Mouse (Mus musculus): ENCODE results near the gene Tubb5. TPM values are rescaled to one million over a fixed set of nuclear protein-coding genes. Genes with fewer than 3 reads are reported as not detected.

Tubb5 gene
- total RNA-seq, 2 experiments from 2014 or later = 417 to 433 TPM

DNA sequence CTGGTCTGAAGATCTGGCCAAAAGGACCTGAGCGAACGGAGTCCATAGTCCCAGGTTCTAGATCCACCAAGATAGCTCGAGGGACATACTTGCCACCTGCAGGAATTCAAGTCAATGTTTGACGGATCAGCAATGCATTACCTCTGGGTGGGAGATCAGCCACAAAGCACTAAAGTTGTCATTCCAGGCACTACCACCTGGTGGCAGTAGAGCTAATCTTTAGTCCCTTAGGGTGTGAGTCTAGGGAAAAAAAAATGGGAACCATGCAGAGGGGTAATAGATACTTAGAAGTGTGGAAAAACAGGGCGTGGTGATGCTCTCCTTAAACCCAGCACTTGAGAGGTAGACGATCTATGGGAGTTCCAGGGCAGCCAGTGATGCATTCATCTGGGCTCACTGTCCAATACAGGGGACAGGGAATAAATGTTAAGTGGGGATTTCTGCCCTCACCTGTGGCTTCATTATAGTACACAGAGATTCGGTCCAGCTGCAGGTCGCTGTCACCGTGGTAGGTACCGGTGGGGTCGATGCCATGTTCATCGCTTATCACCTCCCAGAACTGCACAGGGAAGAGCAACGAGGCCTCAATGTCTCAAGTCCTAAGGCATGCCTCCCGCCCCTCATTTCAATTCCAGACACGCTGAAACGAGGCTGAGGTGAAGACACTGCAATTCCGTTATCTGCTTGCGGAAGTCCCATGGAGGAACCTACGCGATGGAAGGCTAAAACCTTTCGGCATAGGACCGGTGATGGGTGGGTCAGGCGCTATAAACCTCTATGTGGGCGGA, 1.7 kb downstream of the Tubb5 start:
- DNase-seq (ENCODE audit: extremely low spot score in 1 of 2, low spot score in 2 of 2) = peak; percentile 86 to 90
- peak; percentile 89 for TF ChIP-seq CTCF (IDR thresholded peaks at IDR 0.05)
- Histone ChIP-seq H3K27ac (peak overlapping the region; percentile 89), H3K4me3 (peak overlapping the region; percentile 64)
- intact Hi-C loops (cut with DNase I) = loop anchor here (2.0 to 5.0 kb wide), 2 partner anchors 38 to 81 kb away; partner anchors contain the start of genes Mrps18b and Ppp1r10

DNA sequence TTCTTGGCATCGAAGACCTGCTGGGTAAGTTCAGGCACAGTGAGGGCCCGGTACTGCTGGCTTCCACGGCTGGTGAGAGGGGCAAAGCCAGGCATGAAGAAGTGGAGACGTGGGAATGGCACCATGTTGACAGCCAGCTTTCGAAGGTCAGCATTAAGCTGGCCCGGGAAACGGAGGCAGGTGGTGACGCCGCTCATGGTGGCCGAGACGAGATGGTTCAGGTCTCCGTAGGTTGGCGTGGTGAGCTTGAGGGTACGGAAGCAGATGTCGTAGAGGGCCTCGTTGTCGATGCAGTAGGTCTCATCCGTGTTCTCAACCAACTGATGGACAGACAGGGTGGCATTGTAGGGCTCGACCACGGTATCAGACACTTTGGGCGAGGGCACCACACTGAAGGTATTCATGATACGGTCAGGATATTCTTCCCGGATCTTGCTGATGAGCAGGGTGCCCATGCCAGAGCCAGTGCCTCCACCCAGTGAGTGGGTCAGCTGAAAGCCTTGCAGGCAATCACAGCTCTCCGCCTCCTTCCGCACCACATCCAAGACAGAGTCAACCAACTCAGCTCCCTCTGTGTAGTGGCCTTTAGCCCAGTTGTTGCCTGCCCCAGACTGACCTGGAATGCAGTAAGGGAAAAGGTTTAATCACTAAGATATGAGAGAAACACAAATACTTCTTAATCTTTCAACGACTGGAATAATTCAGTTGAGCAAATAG, 2.5 kb downstream of the Tubb5 start:
- peak in 1 of 2 experiments; percentile 36 for DNase-seq (ENCODE audit: extremely low spot score in 1 of 2, low spot score in 2 of 2)
- TF ChIP-seq CTCF (IDR thresholded peaks at IDR 0.05) = no peak
- intact Hi-C loops (cut with DNase I) = loop anchor here (2.0 to 5.0 kb wide), 2 partner anchors 39 to 82 kb away; partner anchors contain the start of genes Mrps18b and Ppp1r10
- H3K27ac ChIP-seq = peak overlapping the region; percentile 2; the same call in 1 of the 2 replicates
- no peak overlapping the region; the same call in 1 of the 2 replicates for H3K4me3 ChIP-seq

DNA sequence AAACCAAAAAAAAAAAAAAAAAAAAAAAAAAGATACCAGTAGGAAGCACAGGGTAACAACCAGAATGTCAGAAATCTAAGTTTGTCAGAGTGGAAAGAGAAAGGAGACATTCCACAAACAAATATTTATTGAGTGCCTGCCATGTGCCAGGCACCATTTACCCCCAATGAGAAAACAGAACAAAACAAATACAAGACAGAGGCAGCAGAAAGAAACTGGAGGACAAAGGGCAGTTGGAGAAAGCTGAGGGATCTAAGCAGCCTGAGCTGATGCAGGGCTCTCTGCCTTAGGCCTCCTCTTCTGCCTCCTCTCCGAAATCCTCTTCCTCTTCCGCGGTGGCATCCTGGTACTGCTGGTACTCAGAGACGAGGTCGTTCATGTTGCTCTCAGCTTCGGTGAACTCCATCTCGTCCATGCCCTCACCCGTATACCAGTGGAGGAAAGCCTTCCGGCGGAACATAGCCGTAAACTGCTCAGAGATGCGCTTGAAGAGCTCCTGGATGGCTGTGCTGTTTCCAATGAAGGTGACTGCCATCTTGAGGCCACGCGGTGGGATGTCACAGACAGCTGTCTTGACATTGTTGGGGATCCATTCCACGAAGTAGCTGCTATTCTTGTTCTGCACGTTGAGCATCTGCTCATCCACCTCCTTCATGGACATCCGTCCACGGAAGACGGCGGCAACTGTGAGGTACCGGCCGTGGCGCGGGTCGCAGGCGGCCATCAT, 3.2 kb downstream of the Tubb5 start:
- intact Hi-C loops (cut with DNase I) = loop anchor here (5.0 kb wide), 1 partner anchor 82 kb away; the partner anchor contains the start of genes Mrps18b and Ppp1r10
- peak in 1 of 2 experiments; percentile 45 for DNase-seq (ENCODE audit: extremely low spot score in 1 of 2, low spot score in 2 of 2)
- peak overlapping the region; percentile 16; the same call in 1 of the 2 replicates for H3K4me3 ChIP-seq
- H3K27ac ChIP-seq = peak overlapping the region; percentile 2; the same call in 1 of the 2 replicates
- TF ChIP-seq CTCF (IDR thresholded peaks at IDR 0.05) = peak; percentile 15

DNA sequence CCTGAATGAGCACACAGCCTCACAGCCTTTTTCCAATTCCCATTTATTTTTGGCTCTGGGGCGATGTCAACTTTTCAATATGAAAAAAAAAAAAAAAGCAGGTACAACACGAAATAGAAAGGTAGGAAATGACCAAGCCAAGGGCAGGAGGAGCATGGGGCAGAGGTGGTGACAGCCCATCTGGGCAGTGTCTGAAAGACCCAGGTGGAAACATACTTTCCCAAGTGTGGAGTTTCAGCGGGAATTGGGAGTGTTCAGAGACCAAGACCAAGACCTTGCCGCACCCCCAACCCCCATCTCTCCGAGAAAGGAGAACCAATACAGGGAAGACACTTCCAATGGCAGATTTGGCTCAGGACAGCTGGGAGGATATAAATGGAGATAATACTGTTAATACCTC, 4.2 kb downstream of the Tubb5 start:
- TF ChIP-seq CTCF (IDR thresholded peaks at IDR 0.05) = no peak
- Histone ChIP-seq H3K4me3 (no peak overlapping the region), H3K27ac (no peak overlapping the region)
- intact Hi-C loops (cut with DNase I) = no loop called here
- DNase-seq (ENCODE audit: extremely low spot score in 1 of 2, low spot score in 2 of 2) = no peak

DNA sequence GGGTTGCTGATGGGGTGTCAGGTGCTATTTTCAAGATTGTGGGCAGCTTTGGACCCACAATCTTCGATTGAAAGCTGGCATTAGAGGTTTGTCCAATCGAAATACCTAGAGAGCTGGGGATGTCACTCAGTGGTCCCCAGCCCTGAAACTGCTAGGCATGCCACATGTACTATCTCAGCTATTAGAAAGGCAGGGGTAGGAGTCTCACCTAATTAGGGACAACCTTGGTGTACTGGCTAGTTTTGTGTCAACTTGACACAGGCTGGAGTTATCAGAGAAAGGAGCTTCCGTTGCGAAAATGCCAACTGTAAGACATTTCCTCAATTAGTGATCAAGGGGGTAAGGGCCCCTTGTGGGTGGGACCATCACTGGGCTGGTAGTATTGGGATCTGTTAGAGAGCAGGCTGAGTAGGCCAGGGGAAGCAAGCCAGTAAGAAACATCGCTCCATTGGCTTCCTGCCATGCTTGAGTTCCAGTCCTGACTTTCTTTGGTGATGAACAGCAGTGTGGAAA, 4.8 kb downstream of the Tubb5 start:
- intact Hi-C loops (cut with DNase I) = no loop called here
- H3K27ac ChIP-seq = no peak overlapping the region

DNA sequence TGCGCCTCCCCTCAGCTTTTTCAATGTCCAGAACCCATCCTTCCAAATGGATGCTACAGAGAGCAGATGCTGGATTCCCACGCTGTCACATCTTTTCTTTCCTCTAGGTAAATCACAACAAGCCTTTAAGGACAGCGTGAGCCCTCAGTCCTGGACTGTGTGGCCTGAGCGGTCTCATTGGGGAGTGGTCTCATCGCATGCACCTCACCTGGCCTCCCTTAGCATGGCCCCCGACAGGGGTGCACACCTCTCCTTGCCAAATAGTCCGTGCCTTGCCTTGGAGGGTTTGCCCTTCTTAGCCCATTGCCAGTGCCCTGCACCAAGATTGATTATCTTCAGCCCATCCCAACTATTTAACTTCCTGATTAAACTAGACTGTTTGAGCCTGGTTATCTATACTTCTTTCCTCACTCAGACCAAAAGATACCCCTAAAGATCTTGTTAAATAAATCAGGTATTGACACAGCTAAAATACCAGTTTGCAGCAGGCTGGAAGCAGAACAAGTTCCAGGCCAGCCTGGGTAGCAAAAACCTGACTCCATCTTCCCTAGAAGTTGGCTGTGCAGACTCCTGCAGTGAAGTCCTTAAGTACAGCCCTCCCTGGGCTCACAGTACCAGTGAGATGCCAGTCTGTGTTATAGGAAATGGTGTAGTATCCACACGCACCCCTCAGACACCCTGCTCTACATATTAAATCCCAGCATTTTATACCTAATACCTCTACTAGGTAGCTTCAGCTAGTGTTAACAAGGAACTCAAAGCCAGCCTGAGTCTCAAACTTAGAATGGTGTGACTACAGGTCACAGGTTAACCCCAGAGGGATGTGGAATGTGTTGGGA, 5.5 kb downstream of the Tubb5 start:
- TF ChIP-seq CTCF (IDR thresholded peaks at IDR 0.05) = no peak
- DNase-seq (ENCODE audit: extremely low spot score in 1 of 2, low spot score in 2 of 2) = no peak
- H3K27ac ChIP-seq = no peak overlapping the region
- H3K4me3 ChIP-seq = no peak overlapping the region
- intact Hi-C loops (cut with DNase I) = no loop called here

More for the DNA sequence above, 4.8 kb downstream of the Tubb5 start:
- no peak for DNase-seq (ENCODE audit: extremely low spot score in 1 of 2, low spot score in 2 of 2)
- no peak for TF ChIP-seq CTCF (IDR thresholded peaks at IDR 0.05)
- H3K4me3 ChIP-seq = no peak overlapping the region

DNA sequence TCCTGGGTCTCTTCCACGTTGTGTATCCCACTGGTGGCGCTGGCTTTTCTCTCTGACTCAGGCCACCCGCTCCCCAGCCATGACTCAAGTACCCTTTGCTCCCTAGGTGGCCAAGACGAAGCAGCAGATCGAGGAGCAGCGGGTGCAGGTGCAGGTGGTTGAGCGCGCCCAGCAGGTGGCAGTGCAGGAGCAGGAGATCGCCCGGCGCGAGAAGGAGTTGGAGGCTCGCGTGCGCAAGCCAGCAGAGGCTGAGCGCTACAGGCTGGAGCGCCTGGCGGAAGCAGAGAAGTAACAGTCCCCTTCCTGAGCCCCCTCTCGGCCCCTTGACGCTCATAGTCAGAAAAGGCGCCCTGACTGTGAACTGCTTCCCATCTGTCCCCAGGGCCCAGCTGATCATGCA, 8.4 kb downstream of the Tubb5 start:
- H3K27ac ChIP-seq = no peak overlapping the region
- peak; percentile 83 to 84 for DNase-seq (ENCODE audit: extremely low spot score in 1 of 2, low spot score in 2 of 2)
- TF ChIP-seq CTCF (IDR thresholded peaks at IDR 0.05) = peak; percentile 88
- no peak overlapping the region for H3K4me3 ChIP-seq
- intact Hi-C loops (cut with DNase I) = loop anchor here (1.0 kb wide), 1 partner anchor 44 kb away; no protein-coding TSS in a partner anchor

DNA sequence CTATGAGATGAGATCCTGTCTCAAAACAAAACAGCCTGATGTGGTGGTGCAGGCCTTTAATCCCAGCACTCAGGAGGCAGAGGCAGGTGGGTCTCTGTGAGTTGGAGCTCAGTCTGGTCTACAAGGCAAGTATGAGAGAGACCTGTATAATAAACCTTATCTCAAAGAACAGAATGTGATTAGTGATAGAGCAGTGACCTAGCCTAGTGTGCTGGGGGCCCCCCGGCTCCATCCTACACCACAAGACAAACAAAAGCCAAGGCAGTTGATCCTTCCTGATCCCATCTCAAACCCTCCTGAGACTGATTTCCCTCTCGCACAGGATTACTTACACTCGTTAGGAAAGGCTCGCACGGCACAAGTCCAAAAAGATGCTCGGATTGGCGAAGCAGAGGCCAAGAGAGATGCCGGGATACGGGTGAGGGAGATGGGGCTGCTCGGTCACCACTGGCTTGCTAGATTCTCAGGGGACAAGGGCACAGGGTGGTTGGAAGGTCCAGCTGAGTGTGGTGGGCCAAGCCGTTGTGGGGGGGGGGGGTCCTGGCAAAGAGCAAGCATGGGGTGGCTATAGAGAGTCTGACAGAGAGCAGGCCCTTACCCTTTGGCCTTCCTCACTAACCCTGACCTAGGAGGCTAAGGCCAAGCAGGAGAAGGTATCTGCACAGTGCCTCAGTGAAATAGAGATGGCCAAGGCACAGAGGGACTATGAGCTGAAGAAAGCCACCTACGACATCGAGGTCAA, 12.8 kb downstream of the Tubb5 start:
- no peak for TF ChIP-seq CTCF (IDR thresholded peaks at IDR 0.05)
- no peak for DNase-seq (ENCODE audit: extremely low spot score in 1 of 2, low spot score in 2 of 2)
- no peak overlapping the region for H3K27ac ChIP-seq
- intact Hi-C loops (cut with DNase I) = no loop called here
- H3K4me3 ChIP-seq = no peak overlapping the region

DNA sequence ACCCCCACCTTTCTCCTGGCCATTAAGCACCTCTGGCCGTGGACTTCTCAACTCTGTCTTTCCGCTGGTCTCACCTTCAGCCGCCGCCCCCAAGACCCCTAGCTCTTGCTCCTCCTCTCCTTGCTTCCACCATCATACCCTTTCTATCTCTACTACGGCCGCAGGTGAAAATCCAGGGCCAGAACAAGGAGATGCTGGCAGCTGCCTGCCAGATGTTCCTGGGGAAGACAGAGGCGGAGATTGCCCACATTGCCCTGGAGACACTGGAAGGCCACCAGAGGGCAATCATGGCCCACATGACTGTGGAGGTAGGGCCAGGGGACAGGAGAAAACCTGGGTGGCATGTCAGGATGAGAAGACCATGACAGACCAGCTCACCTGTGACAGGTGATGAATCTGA, 13.7 kb downstream of the Tubb5 start:
- Histone ChIP-seq H3K27ac (no peak overlapping the region), H3K4me3 (no peak overlapping the region)
- DNase-seq (ENCODE audit: extremely low spot score in 1 of 2, low spot score in 2 of 2) = no peak
- intact Hi-C loops (cut with DNase I) = no loop called here
- TF ChIP-seq CTCF (IDR thresholded peaks at IDR 0.05) = peak; percentile 14

Measured in left cerebral cortex, adult 2 months (tissue).